Mouse (Mus musculus): ENCODE data around the gene Kctd7. TPM values are rescaled to one million over a fixed set of nuclear protein-coding genes. Genes with fewer than 3 reads are reported as not detected.

Gene Kctd7
- total RNA-seq (2014; rRNA removed) (19.5 and 22.3 TPM in 2 replicates), polyA plus RNA-seq (2015; fragmentation: Nextera tagmentation; extraction: Ambion mirVana) (12.2 and 14.3 TPM in 2 replicates)

DNA sequence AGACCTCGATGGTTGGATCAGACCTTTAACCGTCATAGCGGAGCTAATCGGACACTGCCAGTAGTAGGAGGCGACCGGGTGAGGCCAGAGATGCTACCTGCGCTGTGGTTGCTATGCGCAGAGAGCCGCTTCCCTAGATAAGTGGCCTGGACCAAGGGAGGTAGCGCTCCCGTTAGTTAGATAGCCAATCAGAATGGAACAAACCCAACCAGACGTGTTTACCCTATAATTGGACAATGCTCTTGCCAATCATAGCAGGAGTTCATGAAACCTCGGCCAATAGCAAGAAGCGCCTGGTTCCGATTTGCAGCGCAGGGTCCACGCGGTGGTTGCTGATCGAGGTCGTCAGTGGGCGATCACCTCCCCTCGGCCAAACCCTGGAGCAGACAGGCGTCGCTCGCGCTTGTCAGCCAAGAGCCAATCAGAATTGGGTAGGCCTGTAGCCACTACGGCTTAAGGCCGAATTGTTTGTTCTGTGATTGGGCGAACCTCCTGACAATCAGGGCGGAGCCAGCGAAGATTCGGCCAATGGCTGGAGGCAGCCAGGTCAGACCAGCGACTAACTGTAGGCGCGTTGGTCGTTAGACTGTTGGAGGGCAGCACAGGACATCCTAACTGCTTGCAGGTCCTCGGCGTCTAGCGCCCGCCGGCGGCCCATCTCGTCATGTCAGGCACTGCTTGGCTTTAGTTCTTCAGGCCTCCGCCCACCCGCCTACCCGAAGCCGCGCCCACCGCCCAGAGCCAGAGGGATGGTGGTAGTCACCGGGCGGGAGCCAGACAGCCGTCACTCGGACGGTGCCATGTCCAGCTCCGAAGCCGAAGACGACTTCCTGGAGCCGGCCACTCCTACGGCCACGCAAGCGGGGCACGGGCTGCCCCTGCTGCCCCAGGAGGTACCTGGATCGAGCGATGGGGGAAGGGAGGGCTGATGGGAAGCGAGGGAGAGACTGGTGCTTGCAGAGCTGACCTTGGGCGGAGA is at the start of gene Kctd7:
Gene Kctd7 (plus strand): TSS at position 528 of the 979 bp plus-strand sequence.
- Histone ChIP-seq H3K36me3 (ENCODE audit: insufficient read depth, low read length) (no peaks in the 10 kb centered on the region), H3K4me1 (ENCODE audit: insufficient read depth, low read length) (no peaks in the 10 kb centered on the region; the same call in 1 of the 2 replicates), H3K27me3 (ENCODE audit: insufficient read depth, low read length) (no peaks in the 10 kb centered on the region), H3K9ac (replicated peaks; ENCODE audit: low read length, poor library complexity, severe bottlenecking) (peak within 1 kb of the TSS; percentile 83), H3K4me3 (ENCODE audit: low read depth, low read length) (peak within 1 kb of the TSS; percentile 74), H3K9me3 (ENCODE audit: low read length) (no peaks in the 10 kb centered on the region), H3K27ac (ENCODE audit: low read depth, low read length) (peak within 1 kb of the TSS; percentile 90), H3K4me2 (ENCODE audit: low read depth, low read length, poor library complexity, severe bottlenecking) (peak within 1 kb of the TSS; percentile 71)
- DNase-seq (ENCODE audit: low spot score), result peak; percentile 100
- TF ChIP-seq CTCF (IDR thresholded peaks at IDR 0.05), result peak; percentile 67
- WGBS, result under 1% methylated on average over 66 of the region's 66 CpGs
- ATAC-seq (ENCODE audit: low FRiP score), result peak; percentile 96

- ATAC-seq (ENCODE audit: low FRiP score), result no peak
- H3K9me3 ChIP-seq (ENCODE audit: low read length), result no peaks in the 10 kb centered on the region
- TF ChIP-seq CTCF (IDR thresholded peaks at IDR 0.05), result peak; percentile 2; the same call in 1 of the 2 replicates
- H3K4me1 ChIP-seq (ENCODE audit: insufficient read depth, low read length), result no peaks in the 10 kb centered on the region
- WGBS, result 50% methylated on average over 12 of the region's 12 CpGs
- H3K27ac ChIP-seq (ENCODE audit: low read depth, low read length), result no peak overlapping the region
- no peak overlapping the region for H3K4me3 ChIP-seq (ENCODE audit: low read depth, low read length)
- peak; percentile 34 for DNase-seq (ENCODE audit: low spot score)
- H3K27me3 ChIP-seq (ENCODE audit: insufficient read depth, low read length), result no peaks in the 10 kb centered on the region
- H3K9ac ChIP-seq (replicated peaks; ENCODE audit: low read length, poor library complexity, severe bottlenecking), result no peak overlapping the region
- no peak overlapping the region for H3K4me2 ChIP-seq (ENCODE audit: low read depth, low read length, poor library complexity, severe bottlenecking)
- peaks cover 4% of the 10 kb centered on the region; the same call in 1 of the 2 replicates for H3K36me3 ChIP-seq (ENCODE audit: insufficient read depth, low read length)
These were observed 47.9 kb upstream of the Kctd7 start for GRCm38 (mm10) chr5:130096754-130097153.

GRCm38 (mm10) chr5:130097837-130098236 is 46.8 kb upstream of the Kctd7 start:
- Histone ChIP-seq H3K4me2 (ENCODE audit: low read depth, low read length, poor library complexity, severe bottlenecking) (no peak overlapping the region), H3K27ac (ENCODE audit: low read depth, low read length) (no peak overlapping the region), H3K36me3 (ENCODE audit: insufficient read depth, low read length) (peaks cover 14% of the 10 kb centered on the region), H3K4me3 (ENCODE audit: low read depth, low read length) (no peak overlapping the region), H3K27me3 (ENCODE audit: insufficient read depth, low read length) (no peaks in the 10 kb centered on the region), H3K9ac (replicated peaks; ENCODE audit: low read length, poor library complexity, severe bottlenecking) (no peak overlapping the region), H3K4me1 (ENCODE audit: insufficient read depth, low read length) (no peaks in the 10 kb centered on the region), H3K9me3 (ENCODE audit: low read length) (no peaks in the 10 kb centered on the region)
- ATAC-seq (ENCODE audit: low FRiP score) (no peak), DNase-seq (ENCODE audit: low spot score) (no peak)
- 80% methylated on average over 2 of the region's 2 CpGs for WGBS
- no peak for TF ChIP-seq CTCF (IDR thresholded peaks at IDR 0.05)

DNA sequence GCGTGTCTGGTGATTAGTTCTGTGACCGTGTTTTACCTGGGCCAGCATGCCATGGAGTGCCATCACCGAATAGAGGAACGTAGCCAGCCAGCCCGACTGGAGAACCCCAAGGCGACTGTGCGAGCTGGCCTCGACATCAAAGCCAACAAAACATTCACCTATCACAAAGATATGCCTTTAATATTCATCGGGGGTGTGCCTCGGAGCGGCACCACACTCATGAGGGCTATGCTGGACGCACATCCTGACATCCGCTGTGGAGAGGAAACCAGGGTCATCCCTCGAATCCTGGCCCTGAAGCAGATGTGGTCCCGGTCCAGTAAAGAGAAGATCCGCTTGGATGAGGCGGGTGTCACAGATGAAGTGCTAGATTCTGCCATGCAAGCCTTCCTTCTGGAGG is 42.9 kb upstream of the Kctd7 start:
- H3K4me3 ChIP-seq (ENCODE audit: low read depth, low read length), result no peak overlapping the region
- H3K36me3 ChIP-seq (ENCODE audit: insufficient read depth, low read length), result peaks cover 19% of the 10 kb centered on the region
- no peaks in the 10 kb centered on the region for H3K4me1 ChIP-seq (ENCODE audit: insufficient read depth, low read length)
- ATAC-seq (ENCODE audit: low FRiP score) (no peak), DNase-seq (ENCODE audit: low spot score) (no peak)
- no peaks in the 10 kb centered on the region for H3K9me3 ChIP-seq (ENCODE audit: low read length)
- WGBS, result 97% methylated on average over 17 of the region's 17 CpGs
- no peaks in the 10 kb centered on the region for H3K27me3 ChIP-seq (ENCODE audit: insufficient read depth, low read length)
- TF ChIP-seq CTCF (IDR thresholded peaks at IDR 0.05), result no peak
- no peak overlapping the region for H3K4me2 ChIP-seq (ENCODE audit: low read depth, low read length, poor library complexity, severe bottlenecking)
- H3K27ac ChIP-seq (ENCODE audit: low read depth, low read length), result no peak overlapping the region
- no peak overlapping the region for H3K9ac ChIP-seq (replicated peaks; ENCODE audit: low read length, poor library complexity, severe bottlenecking)

DNA sequence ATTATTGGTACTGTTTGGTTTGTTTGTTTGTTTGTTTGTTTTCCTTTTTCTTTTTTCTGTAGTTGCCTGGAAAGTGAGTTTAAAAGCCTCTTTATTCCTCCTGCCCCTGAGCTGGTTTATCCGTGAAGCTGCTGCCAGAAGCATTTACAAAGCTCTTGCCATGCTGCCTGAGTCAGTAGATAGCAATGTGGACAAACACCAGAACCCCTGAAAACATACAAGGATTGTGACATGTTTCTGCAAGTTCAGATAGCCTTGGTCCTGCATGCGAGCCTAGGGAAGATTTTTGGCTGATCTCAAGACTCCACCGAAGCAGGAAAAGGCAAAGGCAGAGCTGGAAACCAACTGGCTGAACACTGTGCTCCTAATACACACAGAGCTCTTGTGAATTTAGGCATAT is 35.3 kb upstream of the Kctd7 start:
- Histone ChIP-seq H3K27me3 (ENCODE audit: insufficient read depth, low read length) (no peaks in the 10 kb centered on the region), H3K9me3 (ENCODE audit: low read length) (no peaks in the 10 kb centered on the region), H3K36me3 (ENCODE audit: insufficient read depth, low read length) (peaks cover 7% of the 10 kb centered on the region; the same call in 1 of the 2 replicates), H3K27ac (ENCODE audit: low read depth, low read length) (no peak overlapping the region), H3K4me1 (ENCODE audit: insufficient read depth, low read length) (no peaks in the 10 kb centered on the region), H3K9ac (replicated peaks; ENCODE audit: low read length, poor library complexity, severe bottlenecking) (no peak overlapping the region), H3K4me2 (ENCODE audit: low read depth, low read length, poor library complexity, severe bottlenecking) (no peak overlapping the region), H3K4me3 (ENCODE audit: low read depth, low read length) (no peak overlapping the region)
- 86% methylated on average over 3 of the region's 3 CpGs for WGBS
- no peak for TF ChIP-seq CTCF (IDR thresholded peaks at IDR 0.05)
- ATAC-seq (ENCODE audit: low FRiP score) (no peak), DNase-seq (ENCODE audit: low spot score) (no peak)
